Mouse (Mus musculus) midbrain, embryonic 14.5 days (tissue): Measurements from ENCODE around the gene Gm26566. TPM values are rescaled to one million over a fixed set of nuclear protein-coding genes. Genes with fewer than 3 reads are reported as not detected.
"Not testable (repeated sequence)": the region's sequence is repeated elsewhere in the genome, so short reads cannot be mapped to it uniquely, and the experiment has no call there.

ENCODE experiments used
- ATAC-seq: fragments of 200-750 bp; cut with Nextera tagmentation; 2 replicates; pipeline ENCODE4 v1.8.0; 2017; ENCODE audit warnings: moderate number of reproducible peaks, moderate library complexity; ENCODE audit not compliant: low FRiP score, low TSS enrichment
- DNase-seq: peaks from one replicate; pipeline ENCODE4 v3.0.0-alpha.2; 2015
- H3K27ac ChIP-seq: fragments of 300-500 bp; sonication (generic); replicated peaks from 2 replicates; pipeline ENCODE4 v1.5.1; 2014; ENCODE audit warnings: mild to moderate bottlenecking, low read depth, low read length, moderate library complexity
- H3K27me3 ChIP-seq: fragments of 300-500 bp; sonication (generic); 2 replicates; pipeline ENCODE4 v1.6.1; 2014; ENCODE audit warnings: low read length, control low read depth, mixed read lengths; ENCODE audit not compliant: control insufficient read depth, insufficient read depth
- H3K36me3 ChIP-seq: fragments of 300-500 bp; sonication (generic); 2 replicates; pipeline ENCODE4 v1.6.1; 2014; ENCODE audit warnings: low read length, control low read depth; ENCODE audit not compliant: control insufficient read depth, insufficient read depth
- H3K4me1 ChIP-seq: fragments of 300-500 bp; sonication (generic); 2 replicates; pipeline ENCODE4 v1.6.1; 2014; ENCODE audit warnings: mild to moderate bottlenecking, antibody characterized with exemption, low read length, control low read depth; ENCODE audit not compliant: control insufficient read depth, insufficient read depth
- H3K4me2 ChIP-seq: fragments of 300-500 bp; sonication (generic); 2 replicates; pipeline ENCODE4 v1.6.1; 2014; ENCODE audit warnings: mild to moderate bottlenecking, low read length, moderate library complexity
- H3K4me3 ChIP-seq: fragments of 300-500 bp; sonication (generic); replicated peaks from 2 replicates; pipeline ENCODE4 v1.5.1; 2014; ENCODE audit warnings: low read depth, low read length
- H3K9ac ChIP-seq: fragments of 300-500 bp; sonication (generic); replicated peaks from 2 replicates; pipeline ENCODE4 v1.6.1; 2014; ENCODE audit warnings: mild to moderate bottlenecking, low read length, moderate library complexity
- H3K9me3 ChIP-seq: fragments of 300-500 bp; sonication (generic); 2 replicates; pipeline ENCODE4 v1.6.1; 2016; ENCODE audit warnings: low read length, control low read depth, mixed read lengths; ENCODE audit not compliant: control insufficient read depth
- WGBS: fragments of 180-500 bp; shearing (Covaris S2); extraction: QIAGEN DNeasy Blood & Tissue Kit; methylation state at CpG from one replicate; pipeline ENCODE4 v1.1.7; 2014; 5-methylcytosine and 5-hydroxymethylcytosine counted together
- polyA plus RNA-seq: library from polyadenylated mRNA; unstranded; fragments of >200 nt; fragmentation: Nextera tagmentation; extraction: Ambion mirVana; gene quantifications from 2 replicates; pipeline ENCODE4 v1.2.1, GENCODE M21; 2014

The Gm26566 gene
- polyA plus RNA-seq, 1 experiment from 2014 or later = 2.2 TPM

DNA sequence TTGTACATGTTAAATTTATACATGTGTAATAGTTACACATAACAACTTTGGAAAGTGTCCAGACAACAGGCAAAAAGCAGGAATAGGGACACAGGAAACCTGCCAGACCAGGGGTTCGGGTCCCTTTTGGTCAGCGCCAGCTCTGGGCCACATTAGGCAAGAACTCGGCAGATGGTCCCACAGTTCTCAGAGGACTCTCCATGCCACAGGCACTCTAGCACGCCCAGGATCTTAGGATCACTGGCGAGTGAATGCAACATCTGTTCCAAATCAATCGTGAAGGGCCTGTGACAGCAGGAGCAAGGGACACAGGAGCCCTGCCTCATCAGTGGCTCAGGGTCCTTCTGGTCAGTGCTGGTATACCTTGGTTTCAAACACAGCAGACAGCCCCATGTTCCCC, 28.3 kb downstream of the Gm26566 start:
- DNase-seq = no peak
- H3K4me1 ChIP-seq = no peaks in the 10 kb centered on the region
- 66% methylated on average over 6 of the region's 6 CpGs for WGBS
- no peak overlapping the region for H3K9ac ChIP-seq
- no peak for ATAC-seq
- H3K36me3 ChIP-seq = no peaks in the 10 kb centered on the region
- no peak overlapping the region for H3K4me2 ChIP-seq
- H3K27ac ChIP-seq = no peak overlapping the region
- no peak overlapping the region for H3K4me3 ChIP-seq
- no peaks in the 10 kb centered on the region for H3K9me3 ChIP-seq
- no peaks in the 10 kb centered on the region for H3K27me3 ChIP-seq

DNA sequence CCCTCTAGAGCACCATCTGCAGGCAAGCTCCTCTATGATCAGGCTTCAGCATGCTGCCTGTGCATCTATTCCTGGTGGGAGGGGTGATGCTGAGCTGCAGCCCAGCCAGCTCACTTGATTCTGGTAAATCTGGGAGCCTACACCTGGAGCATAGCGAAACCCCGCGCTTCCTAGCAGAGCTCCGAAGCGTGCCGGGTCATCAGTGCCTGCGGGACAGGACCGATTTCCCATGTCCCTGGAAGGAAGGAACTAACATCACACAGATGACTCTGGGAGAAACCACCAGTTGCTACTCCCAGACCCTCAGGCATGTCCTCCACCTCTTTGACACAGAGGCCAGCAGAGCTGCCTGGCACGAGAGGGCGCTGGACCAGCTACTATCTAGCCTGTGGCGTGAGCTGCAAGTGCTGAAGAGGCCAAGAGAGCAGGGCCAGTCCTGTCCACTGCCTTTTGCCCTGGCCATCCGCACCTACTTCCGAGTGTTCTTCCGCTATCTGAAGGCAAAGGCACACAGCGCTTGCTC, 33.3 kb downstream of the Gm26566 start, which contains the start of gene Gm13271:
Gene Gm13271 (plus strand): TSS at position 51 of the 523 bp plus-strand sequence.
- not testable (repeated sequence) for H3K36me3 ChIP-seq, H3K4me3 ChIP-seq, H3K4me2 ChIP-seq, H3K27ac ChIP-seq, H3K9me3 ChIP-seq, H3K27me3 ChIP-seq, ATAC-seq, H3K9ac ChIP-seq, H3K4me1 ChIP-seq, DNase-seq
- 73% methylated on average over 15 of the region's 15 CpGs for WGBS

- Histone ChIP-seq H3K9ac (peak overlapping the region; percentile 49), H3K4me3 (peak overlapping the region; percentile 38), H3K4me2 (peak overlapping the region; percentile 75), H3K27ac (peak overlapping the region; percentile 55; the same call in 1 of the 2 replicates)
- H3K9me3 ChIP-seq, H3K4me1 ChIP-seq, H3K36me3 ChIP-seq, DNase-seq, ATAC-seq, H3K27me3 ChIP-seq: not testable (repeated sequence)
- 12% methylated on average over 28 of the region's 31 CpGs for WGBS
These were observed 35.2 kb downstream of the Gm26566 start for GRCm38 (mm10) chr4:88756581-88757513.

- not testable (repeated sequence) for H3K4me1 ChIP-seq, H3K27me3 ChIP-seq, H3K36me3 ChIP-seq, H3K9me3 ChIP-seq
- ATAC-seq (peak; percentile 100), DNase-seq (peak; percentile 90)
- Histone ChIP-seq H3K9ac (peak overlapping the region; percentile 49), H3K4me3 (peak overlapping the region; percentile 38), H3K27ac (peak overlapping the region; percentile 55; the same call in 1 of the 2 replicates), H3K4me2 (peak overlapping the region; percentile 75)
- WGBS = 0% methylated on average over 19 of the region's 21 CpGs
These were observed 36.0 kb downstream of the Gm26566 start for GRCm38 (mm10) chr4:88757628-88758031.

DNA sequence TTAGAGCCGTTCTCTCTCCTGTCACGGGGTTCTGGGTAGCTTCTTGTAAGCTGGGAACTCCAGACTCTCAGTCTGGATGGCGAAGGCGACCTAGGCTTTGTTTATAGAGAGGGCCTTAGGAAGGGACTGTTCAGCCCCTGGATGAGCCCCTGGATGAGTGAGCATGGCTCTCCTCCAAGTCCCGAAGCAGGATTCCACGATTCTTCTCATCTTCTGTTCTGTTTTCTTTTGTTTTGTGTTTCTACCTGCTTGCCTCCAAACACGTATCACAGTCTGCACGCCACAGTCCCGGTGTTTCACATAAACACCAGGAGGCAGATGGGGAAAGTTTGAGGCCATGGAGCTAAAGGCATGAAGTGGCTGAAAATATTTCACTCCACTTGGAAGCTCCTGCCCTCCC, 37.1 kb downstream of the Gm26566 start:
- H3K36me3 ChIP-seq, H3K9me3 ChIP-seq, ATAC-seq, H3K4me1 ChIP-seq, H3K27me3 ChIP-seq, H3K4me3 ChIP-seq, H3K27ac ChIP-seq, DNase-seq, H3K4me2 ChIP-seq, H3K9ac ChIP-seq: not testable (repeated sequence)
- 89% methylated on average over 9 of the region's 9 CpGs for WGBS

GRCm38 (mm10) chr4:88759610-88760268, 38.1 kb downstream of the Gm26566 start, which contains the start of gene Gm13283:
TSS of gene Gm13283 (plus strand) at chr4:88760119.
- WGBS = 21% methylated on average over 8 of the region's 14 CpGs

GRCm38 (mm10) chr4:88760431-88760830, 38.8 kb downstream of the Gm26566 start:
- H3K27ac ChIP-seq, H3K9ac ChIP-seq, ATAC-seq, H3K36me3 ChIP-seq, H3K27me3 ChIP-seq, H3K4me1 ChIP-seq, H3K9me3 ChIP-seq: not testable (repeated sequence)
- peak; percentile 81 for DNase-seq
- H3K4me2 ChIP-seq = peak overlapping the region; percentile 51
- H3K4me3 ChIP-seq = peak overlapping the region; percentile 21; the same call in 1 of the 2 replicates
- WGBS = 0% methylated on average over 24 of the region's 28 CpGs

More at GRCm38 (mm10) chr4:88759610-88760268, 38.1 kb downstream of the Gm26566 start, which contains the start of gene Gm13283:
- H3K9me3 ChIP-seq, H3K27me3 ChIP-seq, H3K36me3 ChIP-seq, H3K4me1 ChIP-seq, ATAC-seq, H3K27ac ChIP-seq, H3K9ac ChIP-seq, DNase-seq: not testable (repeated sequence)
- H3K4me3 ChIP-seq = peak within 1 kb of the TSS; percentile 21; the same call in 1 of the 2 replicates
- H3K4me2 ChIP-seq = peak within 1 kb of the TSS; percentile 51

GRCm38 (mm10) chr4:88761776-88762175, 40.2 kb downstream of the Gm26566 start:
- not testable (repeated sequence) for H3K4me3 ChIP-seq, H3K4me1 ChIP-seq, ATAC-seq, H3K27ac ChIP-seq, H3K36me3 ChIP-seq, H3K9ac ChIP-seq, DNase-seq, H3K4me2 ChIP-seq, H3K9me3 ChIP-seq, H3K27me3 ChIP-seq
- 73% methylated on average over 6 of the region's 8 CpGs for WGBS
